Mouse (Mus musculus): ENCODE data around the gene Ifitm1. TPM values are rescaled to one million over a fixed set of nuclear protein-coding genes. Genes with fewer than 3 reads are reported as not detected.
"Not testable (repeated sequence)": the region's sequence is repeated elsewhere in the genome, so short reads cannot be mapped to it uniquely, and the experiment has no call there.

Gene Ifitm1
- polyA plus RNA-seq, 1 experiment from 2014 or later = 76.6 TPM

- Histone ChIP-seq H3K9ac (ENCODE audit: low read depth, low read length) (no peak overlapping the region), H3K4me1 (ENCODE audit: control insufficient read depth, insufficient read depth, low read length) (peaks cover 11% of the 10 kb centered on the region), H3K4me3 (ENCODE audit: low read depth, low read length) (no peak overlapping the region), H3K9me3 (ENCODE audit: control insufficient read depth, low read length) (no peaks in the 10 kb centered on the region), H3K27ac (replicated peaks; ENCODE audit: low read depth, low read length) (no peak overlapping the region), H3K36me3 (ENCODE audit: control insufficient read depth, insufficient read depth, low read length) (no peaks in the 10 kb centered on the region), H3K4me2 (ENCODE audit: low read depth, low read length) (no peak overlapping the region), H3K27me3 (replicated peaks; ENCODE audit: control insufficient read depth, insufficient read depth, low read length) (no peaks in the 10 kb centered on the region)
- DNase-seq (ENCODE audit: low spot score) (no peak), ATAC-seq (ENCODE audit: low read depth) (no peak)
- WGBS = 46% methylated on average over 2 of the region's 2 CpGs
Observed at GRCm38 (mm10) chr7:140961416-140961815, 5.6 kb upstream of the Ifitm1 start.

GRCm38 (mm10) chr7:140962733-140963132 lies 4.3 kb upstream of the Ifitm1 start:
- DNase-seq (ENCODE audit: low spot score) = no peak
- WGBS = 66% methylated on average over 2 of the region's 2 CpGs
- Histone ChIP-seq H3K27ac (replicated peaks; ENCODE audit: low read depth, low read length) (no peak overlapping the region), H3K27me3 (replicated peaks; ENCODE audit: control insufficient read depth, insufficient read depth, low read length) (no peaks in the 10 kb centered on the region), H3K9ac (ENCODE audit: low read depth, low read length) (no peak overlapping the region), H3K36me3 (ENCODE audit: control insufficient read depth, insufficient read depth, low read length) (no peaks in the 10 kb centered on the region), H3K4me2 (ENCODE audit: low read depth, low read length) (no peak overlapping the region), H3K9me3 (ENCODE audit: control insufficient read depth, low read length) (no peaks in the 10 kb centered on the region), H3K4me3 (ENCODE audit: low read depth, low read length) (no peak overlapping the region), H3K4me1 (ENCODE audit: control insufficient read depth, insufficient read depth, low read length) (peaks cover 5% of the 10 kb centered on the region)
- ATAC-seq (ENCODE audit: low read depth) = no peak

GRCm38 (mm10) chr7:140967862-140968591 lies 1.0 kb downstream of the Ifitm1 start:
- 10% methylated on average over 14 of the region's 14 CpGs for WGBS
- peak; percentile 90 for DNase-seq (ENCODE audit: low spot score)
- Histone ChIP-seq H3K36me3 (ENCODE audit: control insufficient read depth, insufficient read depth, low read length) (no peaks in the 10 kb centered on the region), H3K9ac (ENCODE audit: low read depth, low read length) (0 out of 2 replicates have a peak overlapping the region, but pooled peaks have one; percentile 9), H3K4me2 (ENCODE audit: low read depth, low read length) (peak overlapping the region; percentile 33), H3K27me3 (replicated peaks; ENCODE audit: control insufficient read depth, insufficient read depth, low read length) (no peaks in the 10 kb centered on the region), H3K4me3 (ENCODE audit: low read depth, low read length) (peak overlapping the region; percentile 0; the same call in 1 of the 2 replicates), H3K9me3 (ENCODE audit: control insufficient read depth, low read length) (no peaks in the 10 kb centered on the region), H3K27ac (replicated peaks; ENCODE audit: low read depth, low read length) (peak overlapping the region; percentile 67), H3K4me1 (ENCODE audit: control insufficient read depth, insufficient read depth, low read length) (peaks cover 17% of the 10 kb centered on the region)
- peak; percentile 88; the same call in 1 of the 2 replicates for ATAC-seq (ENCODE audit: low read depth)

GRCm38 (mm10) chr7:140968710-140969109 lies 1.7 kb downstream of the Ifitm1 start:
- 31% methylated on average over 3 of the region's 3 CpGs for WGBS
- H3K9ac ChIP-seq (ENCODE audit: low read depth, low read length); H3K36me3 ChIP-seq (ENCODE audit: control insufficient read depth, insufficient read depth, low read length); ATAC-seq (ENCODE audit: low read depth); H3K4me3 ChIP-seq (ENCODE audit: low read depth, low read length); H3K27ac ChIP-seq (replicated peaks; ENCODE audit: low read depth, low read length); H3K9me3 ChIP-seq (ENCODE audit: control insufficient read depth, low read length); DNase-seq (ENCODE audit: low spot score); H3K27me3 ChIP-seq (replicated peaks; ENCODE audit: control insufficient read depth, insufficient read depth, low read length): not testable (repeated sequence)
- Histone ChIP-seq H3K4me2 (ENCODE audit: low read depth, low read length) (peak overlapping the region; percentile 33), H3K4me1 (ENCODE audit: control insufficient read depth, insufficient read depth, low read length) (peaks cover 23% of the 10 kb centered on the region)

- no peaks in the 10 kb centered on the region for H3K27me3 ChIP-seq (replicated peaks; ENCODE audit: control insufficient read depth, insufficient read depth, low read length)
- no peaks in the 10 kb centered on the region for H3K36me3 ChIP-seq (ENCODE audit: control insufficient read depth, insufficient read depth, low read length)
- H3K4me1 ChIP-seq (ENCODE audit: control insufficient read depth, insufficient read depth, low read length) = peaks cover 36% of the 10 kb centered on the region
- H3K9me3 ChIP-seq (ENCODE audit: control insufficient read depth, low read length) = no peaks in the 10 kb centered on the region
- no peak overlapping the region for H3K9ac ChIP-seq (ENCODE audit: low read depth, low read length)
- DNase-seq (ENCODE audit: low spot score) (no peak), ATAC-seq (ENCODE audit: low read depth) (no peak)
- WGBS = 41% methylated on average over 7 of the region's 7 CpGs
- no peak overlapping the region for H3K4me3 ChIP-seq (ENCODE audit: low read depth, low read length)
- no peak overlapping the region for H3K4me2 ChIP-seq (ENCODE audit: low read depth, low read length)
- peak overlapping the region; percentile 86 for H3K27ac ChIP-seq (replicated peaks; ENCODE audit: low read depth, low read length)
Observed at GRCm38 (mm10) chr7:140970931-140971330, 3.9 kb downstream of the Ifitm1 start.

GRCm38 (mm10) chr7:140971479-140972171 lies 4.6 kb downstream of the Ifitm1 start:
- ATAC-seq (ENCODE audit: low read depth) = peak; percentile 13; the same call in 1 of the 2 replicates
- H3K9me3 ChIP-seq (ENCODE audit: control insufficient read depth, low read length) = no peaks in the 10 kb centered on the region
- DNase-seq (ENCODE audit: low spot score) = peak; percentile 79
- WGBS = 57% methylated on average over 8 of the region's 8 CpGs
- H3K4me3 ChIP-seq (ENCODE audit: low read depth, low read length) = no peak overlapping the region
- no peaks in the 10 kb centered on the region for H3K27me3 ChIP-seq (replicated peaks; ENCODE audit: control insufficient read depth, insufficient read depth, low read length)
- no peak overlapping the region for H3K9ac ChIP-seq (ENCODE audit: low read depth, low read length)
- no peaks in the 10 kb centered on the region for H3K36me3 ChIP-seq (ENCODE audit: control insufficient read depth, insufficient read depth, low read length)
- H3K4me1 ChIP-seq (ENCODE audit: control insufficient read depth, insufficient read depth, low read length) = peaks cover 36% of the 10 kb centered on the region
- H3K4me2 ChIP-seq (ENCODE audit: low read depth, low read length) = no peak overlapping the region
- H3K27ac ChIP-seq (replicated peaks; ENCODE audit: low read depth, low read length) = peak overlapping the region; percentile 86

GRCm38 (mm10) chr7:140973396-140974165 lies 6.6 kb downstream of the Ifitm1 start:
- DNase-seq (ENCODE audit: low spot score) (peak; percentile 80), ATAC-seq (ENCODE audit: low read depth) (no peak)
- Histone ChIP-seq H3K4me3 (ENCODE audit: low read depth, low read length) (no peak overlapping the region), H3K4me1 (ENCODE audit: control insufficient read depth, insufficient read depth, low read length) (peaks cover 27% of the 10 kb centered on the region), H3K9me3 (ENCODE audit: control insufficient read depth, low read length) (no peaks in the 10 kb centered on the region), H3K4me2 (ENCODE audit: low read depth, low read length) (no peak overlapping the region), H3K27me3 (replicated peaks; ENCODE audit: control insufficient read depth, insufficient read depth, low read length) (no peaks in the 10 kb centered on the region), H3K9ac (ENCODE audit: low read depth, low read length) (no peak overlapping the region), H3K27ac (replicated peaks; ENCODE audit: low read depth, low read length) (peak overlapping the region; percentile 53; the same call in 1 of the 2 replicates), H3K36me3 (ENCODE audit: control insufficient read depth, insufficient read depth, low read length) (no peaks in the 10 kb centered on the region)
- WGBS = 27% methylated on average over 14 of the region's 14 CpGs

- WGBS = 23% methylated on average over 8 of the region's 9 CpGs
- no peak overlapping the region for H3K4me3 ChIP-seq (ENCODE audit: low read depth, low read length)
- no peak overlapping the region for H3K9ac ChIP-seq (ENCODE audit: low read depth, low read length)
- ATAC-seq (ENCODE audit: low read depth) (no peak), DNase-seq (ENCODE audit: low spot score) (no peak)
- no peak overlapping the region for H3K4me2 ChIP-seq (ENCODE audit: low read depth, low read length)
- no peaks in the 10 kb centered on the region for H3K9me3 ChIP-seq (ENCODE audit: control insufficient read depth, low read length)
- H3K27ac ChIP-seq (replicated peaks; ENCODE audit: low read depth, low read length) = no peak overlapping the region
- H3K27me3 ChIP-seq (replicated peaks; ENCODE audit: control insufficient read depth, insufficient read depth, low read length) = no peaks in the 10 kb centered on the region
- peaks cover 27% of the 10 kb centered on the region for H3K4me1 ChIP-seq (ENCODE audit: control insufficient read depth, insufficient read depth, low read length)
- no peaks in the 10 kb centered on the region for H3K36me3 ChIP-seq (ENCODE audit: control insufficient read depth, insufficient read depth, low read length)
Observed at GRCm38 (mm10) chr7:140974940-140975339, 7.9 kb downstream of the Ifitm1 start.

Measured in embryonic facial prominence, embryonic 14.5 days (tissue).